Comparison of ENCODE assay signal across 8 mouse cellular contexts in the genomic region with DNA sequence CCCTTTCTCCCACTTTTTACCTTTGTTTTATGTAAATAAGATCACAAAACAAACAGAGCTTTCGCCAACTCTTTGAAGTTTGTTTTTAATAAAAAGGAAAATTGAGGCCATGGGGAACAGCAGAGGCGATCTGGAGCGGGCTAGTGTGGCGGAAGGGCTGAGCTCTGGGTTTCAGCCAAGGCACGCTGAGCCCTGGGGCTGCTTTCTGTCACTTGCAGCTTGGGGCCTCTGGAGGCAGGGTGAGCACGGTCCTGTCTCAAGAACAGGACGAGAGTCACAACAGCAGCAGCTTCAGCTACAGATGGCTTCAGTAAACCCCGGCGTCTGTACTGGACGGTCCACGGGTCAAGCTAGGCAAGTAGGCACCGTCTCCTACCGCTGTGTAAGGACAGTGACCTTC.
A peak's percentile ranks its signal among the peaks of the same experiment; 100 is the strongest.
DNase-seq lines count a peak whose midpoint lies in the region; ATAC-seq and TF ChIP-seq lines count a peak whose summit lies in the region.

No protein-coding gene starts in this region.

- H3K36me3 ChIP-seq in stomach, embryonic 16.5 days (ENCODE audit: control insufficient read depth, insufficient read depth, low read length): no peaks in the 10 kb centered on the region

- H3K27me3 ChIP-seq in stomach, embryonic 16.5 days (ENCODE audit: control insufficient read depth, insufficient read depth, low read length): no peaks in the 10 kb centered on the region

- no peak overlapping the region for H3K4me3 ChIP-seq in left cerebral cortex, adult 2 months
- H3K4me3 ChIP-seq in stomach, embryonic 16.5 days (replicated peaks; ENCODE audit: low read length): no peak overlapping the region

- ATAC-seq in stomach, embryonic 16.5 days (ENCODE audit: insufficient read depth, low FRiP score): peak; percentile 47; the same call in 1 of the 2 replicates

- H3K9ac ChIP-seq in stomach, embryonic 16.5 days (ENCODE audit: low read length): no peak overlapping the region

- H3K9me3 ChIP-seq in stomach, embryonic 16.5 days (replicated peaks; ENCODE audit: control insufficient read depth, low read length): no peaks in the 10 kb centered on the region

- TF ChIP-seq CTCF in left cerebral cortex, adult 2 months (IDR thresholded peaks at IDR 0.05): peak; percentile 53

- no peak overlapping the region for H3K4me2 ChIP-seq in stomach, embryonic 16.5 days (ENCODE audit: low read depth, low read length)

- 22% methylated on average over 13 of the region's 13 CpGs for WGBS in stomach, embryonic 16.5 days

- no peaks in the 10 kb centered on the region; the same call in 1 of the 2 replicates for H3K4me1 ChIP-seq in stomach, embryonic 16.5 days (ENCODE audit: control insufficient read depth, insufficient read depth, low read length)

- peak overlapping the region; percentile 24; the same call in 1 of the 2 replicates for H3K27ac ChIP-seq in left cerebral cortex, adult 2 months
- H3K27ac ChIP-seq in stomach, embryonic 16.5 days (ENCODE audit: low read length): no peak overlapping the region

- peak in 1 of 2 experiments; percentile 47 for DNase-seq in left cerebral cortex, adult 2 months (ENCODE audit: extremely low spot score in 1 of 2, low spot score in 2 of 2)
- DNase-seq in left cerebral cortex, postnatal 36 days (ENCODE audit: low spot score in 2 of 2): no peak
- DNase-seq in cerebellum, postnatal 14 days: peak; percentile 90 to 93
- peak; percentile 57 to 58 for DNase-seq in heart, adult 18-20 months
- peak; percentile 54 for DNase-seq in kidney, adult 18-20 months
- peak; percentile 80 for DNase-seq in lung, postnatal 10 days
- DNase-seq in thymus, adult 18-20 months: no peak

- intact Hi-C loops in left cerebral cortex, adult 2 months (cut with DNase I): loop anchor here (5.0 kb wide), 1 partner anchor 133 kb away; a partner anchor contains a TSS
- intact Hi-C loops in left cerebral cortex, postnatal 36 days (cut with DNase I): no loop called here

Comparison
In these comparisons a context has a peak if more than half of its experiments do, and no peak if none do; other contexts are left out.
1. DNase-seq: peak in cerebellum, postnatal 14 days (2 of 2), heart, adult 18-20 months (2 of 2), kidney, adult 18-20 months (single experiment) and lung, postnatal 10 days (single experiment); none in left cerebral cortex, postnatal 36 days (0 of 2) and thymus, adult 18-20 months (0 of 2).